Mouse (Mus musculus) bone marrow macrophage, adult 2 months (primary cell): ENCODE measurements around the gene Optn. TPM values are rescaled to one million over a fixed set of nuclear protein-coding genes. Genes with fewer than 3 reads are reported as not detected.
"Not testable (repeated sequence)": the region's sequence is repeated elsewhere in the genome, so short reads cannot be mapped to it uniquely, and the experiment has no call there.

Experiments
- H3K27ac ChIP-seq: 2 replicates; pipeline ENCODE4 v1.5.1; 2012; ENCODE audit warnings: low read depth, low read length; ENCODE audit not compliant: insufficient read depth
- H3K4me1 ChIP-seq: 2 replicates; pipeline ENCODE4 v1.6.1; 2012; ENCODE audit warnings: low read length; ENCODE audit not compliant: control insufficient read depth, insufficient read depth
- H3K4me3 ChIP-seq: 2 replicates; pipeline ENCODE4 v1.5.1; 2012; ENCODE audit warnings: mild to moderate bottlenecking, low read length, moderate library complexity; ENCODE audit not compliant: insufficient read depth
- CTCF ChIP-seq: IDR thresholded peaks from 2 replicates; pipeline ENCODE4 v1.5.1; 2012; ENCODE audit warnings: low read depth, mild to moderate bottlenecking, low read length, moderate library complexity
- POLR2A ChIP-seq: IDR thresholded peaks from 2 replicates; pipeline ENCODE4 v1.6.1; 2012; ENCODE audit warnings: mild to moderate bottlenecking, low read depth, low read length, borderline replicate concordance
- polyA plus RNA-seq: library from polyadenylated mRNA; stranded (reverse); fragments of >200 nt; gene quantifications from 2 replicates; pipeline ENCODE4 v1.2.4, GENCODE M21; 2012; ENCODE audit not compliant: missing spikeins, insufficient read depth, insufficient read length

The Optn gene
- polyA plus RNA-seq, 1 experiment: 11.6 TPM

DNA sequence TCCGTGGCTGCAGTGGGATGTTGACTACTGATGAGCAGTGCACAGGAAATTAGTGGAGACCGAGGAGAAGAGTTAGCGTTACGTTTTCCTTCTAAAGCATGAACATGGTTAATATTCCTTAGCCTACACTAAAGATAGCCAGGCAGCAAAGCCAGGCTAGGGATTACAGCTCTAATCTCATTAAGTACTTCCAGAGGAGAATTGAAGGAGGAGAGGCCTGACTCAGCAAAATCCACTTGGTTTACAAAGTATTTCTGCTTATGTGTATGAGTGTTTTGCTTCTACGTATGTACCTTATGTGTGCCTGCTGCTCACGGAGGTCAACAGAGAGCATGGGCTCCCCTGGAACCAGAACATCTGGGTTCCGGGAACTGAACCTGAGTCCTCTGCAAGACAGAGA lies 19.9 kb upstream of the Optn start:
- no peak overlapping the region for H3K4me3 ChIP-seq
- no peak overlapping the region for H3K27ac ChIP-seq
- H3K4me1 ChIP-seq: no peaks in the 10 kb centered on the region
- TF ChIP-seq CTCF: no peak
- no peak for TF ChIP-seq POLR2A

DNA sequence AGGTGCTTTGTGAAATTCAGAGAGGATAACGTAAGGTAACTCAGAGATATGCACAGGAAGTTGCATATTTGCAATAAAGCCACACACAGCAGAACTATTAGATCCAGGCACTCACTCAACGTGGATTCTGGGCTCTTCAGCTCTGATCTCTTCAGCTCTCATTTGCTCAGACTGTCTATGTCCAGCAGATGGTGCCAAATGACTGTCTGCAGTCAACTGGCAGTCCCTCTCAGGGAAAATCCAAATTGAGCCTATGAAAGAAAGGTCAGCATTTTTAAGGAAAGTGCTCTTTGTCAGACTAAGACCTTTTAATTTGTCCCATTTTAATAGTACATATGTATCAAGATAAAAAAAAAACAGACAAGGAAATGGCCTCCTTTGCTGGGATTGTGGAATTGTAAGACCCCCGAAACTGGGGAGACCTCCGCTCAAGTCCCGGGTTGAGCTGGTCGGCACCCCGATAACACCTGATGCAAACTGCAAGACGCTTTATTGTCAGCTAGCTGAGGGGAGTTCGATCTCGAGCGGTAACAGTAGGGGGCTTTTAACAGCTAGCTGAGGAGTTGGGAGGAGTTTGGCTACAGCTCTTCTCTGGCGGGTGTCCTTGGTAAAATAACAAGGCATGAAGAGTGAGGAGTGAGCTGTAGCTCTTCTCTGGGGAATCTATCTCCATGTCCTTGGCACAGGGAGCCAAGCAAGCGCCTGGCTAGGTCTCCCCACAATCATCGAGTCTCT lies 16.4 kb upstream of the Optn start:
- Histone ChIP-seq H3K4me1 (no peaks in the 10 kb centered on the region), H3K4me3 (no peak overlapping the region), H3K27ac (no peak overlapping the region)
- TF ChIP-seq CTCF: no peak
- TF ChIP-seq POLR2A: no peak

DNA sequence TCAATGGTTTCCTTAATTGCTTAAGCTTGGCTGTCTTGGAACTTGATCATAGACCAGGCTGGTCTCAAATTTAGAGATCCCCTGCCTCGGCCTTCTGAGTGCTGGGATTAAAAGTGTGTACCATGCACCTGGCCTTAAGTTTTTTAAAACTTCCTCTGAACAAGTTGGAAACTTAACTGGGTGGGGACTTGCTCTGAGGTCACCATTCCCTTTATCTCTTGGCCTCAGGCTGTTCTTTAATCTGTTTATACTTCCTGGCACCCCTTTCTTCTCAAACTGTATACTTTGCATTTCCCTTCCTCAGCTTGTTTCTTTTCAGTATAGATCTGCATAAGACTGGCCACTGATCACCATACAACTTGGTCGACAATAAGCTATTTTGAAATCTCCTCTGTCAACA lies 14.1 kb upstream of the Optn start:
- Histone ChIP-seq H3K27ac (no peak overlapping the region), H3K4me1 (no peaks in the 10 kb centered on the region), H3K4me3 (no peak overlapping the region)
- no peak for TF ChIP-seq POLR2A
- TF ChIP-seq CTCF: no peak

DNA sequence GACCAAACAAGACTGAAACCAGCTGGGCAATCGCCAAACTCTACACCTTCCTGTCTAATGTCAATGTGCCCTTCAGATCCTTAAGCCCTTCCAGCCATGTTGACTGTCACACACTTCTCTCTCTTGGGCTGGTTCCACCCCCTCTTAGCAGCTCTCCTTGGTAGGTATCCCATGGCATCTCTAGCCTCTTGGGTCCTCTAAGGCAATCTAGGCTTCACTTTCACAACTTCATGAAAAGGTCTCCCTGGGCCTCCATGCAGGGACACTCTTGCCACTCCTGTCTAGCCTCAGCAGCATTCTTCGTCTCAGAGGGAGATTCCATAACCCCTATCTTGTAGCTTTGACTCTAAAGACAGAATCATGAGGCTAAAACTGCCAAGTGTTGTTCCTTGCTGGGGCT lies 13.6 kb upstream of the Optn start:
- H3K4me1 ChIP-seq: no peaks in the 10 kb centered on the region
- no peak overlapping the region for H3K27ac ChIP-seq
- H3K4me3 ChIP-seq: no peak overlapping the region
- TF ChIP-seq POLR2A (no peak), CTCF (no peak)

DNA sequence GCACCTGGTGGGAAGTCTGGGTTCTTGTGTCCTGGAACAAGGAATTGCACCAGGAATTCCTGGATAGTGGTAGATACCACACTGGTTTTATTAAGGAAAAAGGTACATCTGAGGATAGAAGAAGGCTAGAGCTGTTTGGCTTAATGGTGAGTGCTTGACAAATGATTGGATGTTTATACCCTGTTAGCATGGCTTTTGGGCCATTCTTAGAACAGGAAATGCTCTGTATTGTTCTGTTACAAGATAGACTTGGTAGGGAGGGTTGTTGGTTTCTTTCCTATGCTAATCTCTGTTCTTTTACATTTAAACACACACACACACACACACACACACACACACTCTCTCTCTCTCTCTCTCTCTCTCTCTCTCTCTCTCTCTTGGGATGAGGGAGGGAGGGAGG lies 12.0 kb upstream of the Optn start:
- H3K4me1 ChIP-seq: no peaks in the 10 kb centered on the region
- H3K4me3 ChIP-seq: no peak overlapping the region
- TF ChIP-seq CTCF: no peak
- TF ChIP-seq POLR2A: no peak
- H3K27ac ChIP-seq: no peak overlapping the region

DNA sequence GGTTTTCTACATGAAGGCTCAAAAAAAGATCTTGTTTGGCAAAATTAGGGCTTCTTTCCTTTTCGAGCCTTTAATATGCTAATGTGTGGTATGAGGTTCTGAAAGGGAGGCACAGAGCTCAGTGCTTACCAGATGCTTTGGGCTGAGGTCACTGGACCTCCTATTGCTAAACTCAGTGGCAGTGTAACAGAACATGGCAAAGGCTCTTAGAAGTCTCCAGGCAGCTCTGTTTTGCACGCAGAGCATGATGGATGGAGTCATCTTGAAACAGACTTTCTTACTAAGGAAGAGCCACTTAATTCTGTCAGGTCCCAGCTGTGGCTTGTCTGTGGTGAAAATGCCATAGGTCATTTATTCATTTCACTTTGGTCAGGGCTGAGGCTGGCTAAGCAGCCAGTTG lies 11.6 kb upstream of the Optn start:
- TF ChIP-seq CTCF: no peak
- Histone ChIP-seq H3K4me1 (no peaks in the 10 kb centered on the region), H3K4me3 (no peak overlapping the region), H3K27ac (no peak overlapping the region)

DNA sequence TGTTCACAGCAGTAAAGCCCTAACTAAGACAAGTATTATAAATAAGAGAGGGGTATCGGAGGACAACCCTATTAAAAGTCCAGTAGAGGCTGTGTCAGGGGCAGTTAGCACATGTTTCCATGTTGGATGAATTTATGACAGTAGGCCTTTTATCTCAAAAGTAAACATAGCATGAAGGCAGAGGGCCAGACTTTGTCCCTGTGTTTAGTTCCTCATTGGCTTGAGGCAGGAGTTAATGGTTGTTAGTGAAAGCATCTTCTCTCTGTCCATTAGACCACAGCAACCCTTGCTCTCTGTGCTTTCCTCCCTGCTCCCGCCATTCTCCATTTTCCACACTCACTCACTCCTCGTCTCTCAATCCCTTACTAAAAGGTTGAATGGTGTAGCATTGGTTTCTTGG lies 9.9 kb upstream of the Optn start:
- H3K27ac ChIP-seq: no peak overlapping the region
- H3K4me3 ChIP-seq: no peak overlapping the region
- H3K4me1 ChIP-seq: no peaks in the 10 kb centered on the region
- TF ChIP-seq CTCF: no peak
- no peak for TF ChIP-seq POLR2A

DNA sequence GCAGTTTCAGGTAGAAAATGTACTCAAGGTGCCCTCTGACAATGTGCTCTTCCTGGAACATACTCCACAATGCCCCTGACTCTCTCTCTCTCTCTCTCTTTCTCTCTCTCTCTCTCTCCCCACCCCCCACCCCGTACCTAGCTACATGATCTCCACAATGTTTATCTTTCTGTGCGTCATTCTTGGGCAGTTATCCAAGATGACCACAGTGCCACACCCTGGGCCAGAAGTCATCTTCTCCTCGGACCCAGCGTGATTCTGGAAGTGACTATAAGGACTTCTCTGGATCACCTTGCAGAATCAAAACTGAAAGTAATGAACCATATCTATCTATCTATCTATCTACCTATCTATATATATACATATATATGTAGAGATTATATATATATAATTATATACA lies 4.1 kb upstream of the Optn start:
- Histone ChIP-seq H3K4me1 (peaks cover 1% of the 10 kb centered on the region; the same call in 1 of the 2 replicates), H3K4me3 (no peak overlapping the region), H3K27ac (no peak overlapping the region)
- TF ChIP-seq POLR2A (no peak), CTCF (no peak)

DNA sequence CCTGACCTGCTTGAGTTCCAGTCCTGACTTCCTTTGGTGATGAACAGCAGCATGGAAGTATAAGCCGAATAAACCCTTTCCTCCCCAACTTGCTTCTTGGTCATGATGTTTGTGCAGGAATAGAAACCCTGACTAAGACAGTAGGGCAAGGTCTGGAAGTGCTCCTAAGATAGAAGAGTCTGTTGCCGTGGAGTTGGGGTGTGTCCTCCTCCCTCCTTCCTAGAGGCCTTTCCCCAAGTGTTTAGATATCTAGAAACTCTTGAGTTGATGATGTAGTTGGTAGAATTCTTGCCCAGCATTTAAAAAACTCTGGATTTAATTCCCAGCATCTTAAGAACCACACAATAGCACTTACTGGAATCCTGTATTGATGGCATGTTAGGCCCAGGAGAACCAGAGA lies 3.4 kb upstream of the Optn start:
- not testable (repeated sequence) for H3K4me3 ChIP-seq, H3K4me1 ChIP-seq, H3K27ac ChIP-seq

DNA sequence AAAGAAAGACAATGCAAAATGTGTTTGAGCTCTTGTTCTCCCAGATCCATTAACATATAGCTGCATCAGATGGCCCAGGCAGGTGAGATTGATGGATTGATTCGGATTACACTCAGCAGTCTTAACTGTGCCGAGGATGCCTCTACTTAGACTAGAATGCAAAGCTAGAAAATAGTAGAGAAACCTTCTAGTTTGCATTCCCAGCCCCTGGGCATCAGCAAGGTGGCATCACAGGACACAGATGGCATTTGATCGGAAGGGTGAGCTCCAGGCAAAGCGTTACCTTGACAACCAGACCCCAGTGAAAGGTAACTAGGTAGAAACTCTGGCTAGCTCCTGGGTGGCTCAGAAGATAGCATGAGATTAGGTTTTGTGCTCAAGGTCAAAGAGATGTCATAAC lies 396 bp upstream of the Optn start:
- Histone ChIP-seq H3K4me1 (peaks cover 4% of the 10 kb centered on the region; the same call in 1 of the 2 replicates), H3K4me3 (peak overlapping the region; percentile 64), H3K27ac (no peak overlapping the region)
- no peak for TF ChIP-seq POLR2A
- TF ChIP-seq CTCF: no peak
